Mouse (Mus musculus): ENCODE measurements around the gene H2-Ob. TPM values are rescaled to one million over a fixed set of nuclear protein-coding genes. Genes with fewer than 3 reads are reported as not detected.
A peak's percentile ranks its signal among the peaks of the same experiment; 100 is the strongest.
"Not testable (repeated sequence)": the region's sequence is repeated elsewhere in the genome, so short reads cannot be mapped to it uniquely, and the experiment has no call there.

Gene H2-Ob
- total and polyA plus RNA-seq, 2 experiments from 2014 or later, result 0.31 to 1.2 TPM

DNA sequence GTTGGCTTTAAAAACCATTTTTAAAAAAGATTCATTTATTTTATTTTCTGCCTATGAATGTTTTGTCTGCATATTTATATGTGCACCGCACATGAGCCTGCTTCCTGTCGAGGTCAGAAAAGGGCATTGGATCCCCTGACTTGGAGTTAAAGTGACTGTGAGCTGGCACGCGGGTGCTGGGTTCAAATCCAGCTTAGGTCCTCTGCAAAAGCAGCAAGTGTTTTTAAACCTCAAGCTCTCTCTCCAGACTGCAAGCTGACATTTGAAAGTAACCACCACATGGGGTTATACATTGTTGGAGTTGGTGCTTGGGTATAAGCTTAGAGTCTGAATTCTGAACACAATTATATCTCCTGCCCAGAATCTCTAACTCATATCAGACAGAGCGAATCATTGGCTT, 20.7 kb upstream of the H2-Ob start:
- no peak overlapping the region for H3K4me3 ChIP-seq (ENCODE audit: low read depth, low read length)
- H3K27me3 ChIP-seq (ENCODE audit: insufficient read depth, low read length), result peaks cover 13% of the 10 kb centered on the region
- WGBS, result 92% methylated on average over 5 of the region's 5 CpGs
- ATAC-seq (ENCODE audit: low FRiP score) (no peak), DNase-seq (ENCODE audit: low spot score) (no peak)
- no peak for TF ChIP-seq CTCF (IDR thresholded peaks at IDR 0.05)
- H3K4me2 ChIP-seq (ENCODE audit: low read depth, low read length, poor library complexity, severe bottlenecking), result no peak overlapping the region
- H3K9ac ChIP-seq (replicated peaks; ENCODE audit: low read length, poor library complexity, severe bottlenecking), result no peak overlapping the region
- no peaks in the 10 kb centered on the region for H3K4me1 ChIP-seq (ENCODE audit: insufficient read depth, low read length)
- H3K9me3 ChIP-seq (ENCODE audit: low read length), result no peaks in the 10 kb centered on the region
- no peaks in the 10 kb centered on the region for H3K36me3 ChIP-seq (ENCODE audit: insufficient read depth, low read length)
- no peak overlapping the region for H3K27ac ChIP-seq (ENCODE audit: low read depth, low read length)

DNA sequence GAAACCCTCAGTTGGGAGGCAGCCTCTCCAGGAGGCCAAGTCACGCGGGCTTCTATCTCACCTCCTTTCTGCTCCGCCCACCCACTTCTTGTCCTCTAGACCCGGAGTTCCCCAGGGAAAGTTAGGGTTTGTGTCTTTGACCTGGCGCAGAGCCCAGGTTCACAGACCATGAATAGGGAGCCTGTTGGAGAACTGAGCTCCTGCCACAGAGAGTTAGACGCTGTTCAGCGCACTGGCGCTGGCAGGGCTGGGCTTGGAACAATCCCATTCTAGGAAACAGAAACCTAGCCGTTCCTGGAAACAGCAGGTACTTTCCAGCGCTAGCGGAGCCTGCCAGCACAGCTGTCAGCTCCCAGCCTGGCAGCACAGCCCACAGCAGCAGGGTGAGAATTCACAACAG, 20.0 kb upstream of the H2-Ob start:
- ATAC-seq (ENCODE audit: low FRiP score) (no peak), DNase-seq (ENCODE audit: low spot score) (peak; percentile 34)
- Histone ChIP-seq H3K9me3 (ENCODE audit: low read length) (no peaks in the 10 kb centered on the region), H3K27me3 (ENCODE audit: insufficient read depth, low read length) (peaks cover 8% of the 10 kb centered on the region), H3K36me3 (ENCODE audit: insufficient read depth, low read length) (no peaks in the 10 kb centered on the region), H3K4me2 (ENCODE audit: low read depth, low read length, poor library complexity, severe bottlenecking) (no peak overlapping the region), H3K4me3 (ENCODE audit: low read depth, low read length) (no peak overlapping the region), H3K27ac (ENCODE audit: low read depth, low read length) (no peak overlapping the region), H3K9ac (replicated peaks; ENCODE audit: low read length, poor library complexity, severe bottlenecking) (no peak overlapping the region), H3K4me1 (ENCODE audit: insufficient read depth, low read length) (no peaks in the 10 kb centered on the region)
- TF ChIP-seq CTCF (IDR thresholded peaks at IDR 0.05), result no peak
- WGBS, result 67% methylated on average over 11 of the region's 11 CpGs

DNA sequence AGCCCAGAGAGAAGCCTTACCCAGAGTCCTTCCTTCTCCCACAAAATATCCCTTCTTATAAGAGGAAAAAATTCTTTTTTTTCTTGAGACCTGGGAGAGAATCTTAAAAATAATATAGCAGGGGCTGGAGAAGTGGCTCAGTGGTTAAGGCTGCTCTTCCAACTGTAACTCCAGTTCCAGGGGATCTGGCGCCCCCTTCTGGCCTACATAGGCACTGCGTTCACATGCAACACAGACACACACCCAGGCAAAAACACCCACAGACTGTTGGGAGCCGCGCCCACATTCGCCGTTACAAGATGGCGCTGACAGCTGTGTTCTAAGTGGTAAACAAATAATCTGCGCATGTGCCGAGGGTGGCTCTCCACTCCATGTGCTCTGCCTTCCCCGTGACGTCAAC, 19.6 kb upstream of the H2-Ob start:
- DNase-seq (ENCODE audit: low spot score), result not testable (repeated sequence)

DNA sequence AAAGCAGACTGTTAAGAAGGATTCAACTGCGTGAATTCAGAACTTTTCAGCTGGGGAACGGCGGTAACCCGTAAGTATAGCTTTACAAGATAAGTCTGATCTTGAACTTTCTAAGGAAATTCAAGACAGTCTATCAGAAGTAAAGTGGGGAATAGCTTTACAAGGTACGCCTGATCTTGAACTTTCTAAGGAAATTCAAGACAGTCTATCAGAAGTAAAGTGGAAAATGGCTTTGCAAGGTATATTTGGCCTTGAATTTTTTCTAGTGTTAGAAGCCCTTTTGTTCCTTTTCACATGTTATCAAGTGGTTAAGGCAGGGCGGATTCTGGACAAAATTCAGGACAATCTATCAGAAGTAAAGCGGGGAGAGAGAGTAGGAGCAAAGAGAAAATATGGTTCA, 18.9 kb upstream of the H2-Ob start:
- ATAC-seq (ENCODE audit: low FRiP score); H3K27me3 ChIP-seq (ENCODE audit: insufficient read depth, low read length); H3K36me3 ChIP-seq (ENCODE audit: insufficient read depth, low read length); H3K9ac ChIP-seq (replicated peaks; ENCODE audit: low read length, poor library complexity, severe bottlenecking); H3K4me1 ChIP-seq (ENCODE audit: insufficient read depth, low read length); H3K4me3 ChIP-seq (ENCODE audit: low read depth, low read length); H3K9me3 ChIP-seq (ENCODE audit: low read length); DNase-seq (ENCODE audit: low spot score); H3K4me2 ChIP-seq (ENCODE audit: low read depth, low read length, poor library complexity, severe bottlenecking); H3K27ac ChIP-seq (ENCODE audit: low read depth, low read length): not testable (repeated sequence)
- WGBS, result 92% methylated on average over 3 of the region's 7 CpGs

More for the DNA sequence above, 19.6 kb upstream of the H2-Ob start:
- peak; percentile 54 for TF ChIP-seq CTCF (IDR thresholded peaks at IDR 0.05)
- not testable (repeated sequence) for H3K4me2 ChIP-seq (ENCODE audit: low read depth, low read length, poor library complexity, severe bottlenecking); H3K36me3 ChIP-seq (ENCODE audit: insufficient read depth, low read length); H3K4me1 ChIP-seq (ENCODE audit: insufficient read depth, low read length); H3K27me3 ChIP-seq (ENCODE audit: insufficient read depth, low read length); H3K4me3 ChIP-seq (ENCODE audit: low read depth, low read length); H3K9me3 ChIP-seq (ENCODE audit: low read length); ATAC-seq (ENCODE audit: low FRiP score); H3K9ac ChIP-seq (replicated peaks; ENCODE audit: low read length, poor library complexity, severe bottlenecking); H3K27ac ChIP-seq (ENCODE audit: low read depth, low read length)
- 88% methylated on average over 7 of the region's 11 CpGs for WGBS

DNA sequence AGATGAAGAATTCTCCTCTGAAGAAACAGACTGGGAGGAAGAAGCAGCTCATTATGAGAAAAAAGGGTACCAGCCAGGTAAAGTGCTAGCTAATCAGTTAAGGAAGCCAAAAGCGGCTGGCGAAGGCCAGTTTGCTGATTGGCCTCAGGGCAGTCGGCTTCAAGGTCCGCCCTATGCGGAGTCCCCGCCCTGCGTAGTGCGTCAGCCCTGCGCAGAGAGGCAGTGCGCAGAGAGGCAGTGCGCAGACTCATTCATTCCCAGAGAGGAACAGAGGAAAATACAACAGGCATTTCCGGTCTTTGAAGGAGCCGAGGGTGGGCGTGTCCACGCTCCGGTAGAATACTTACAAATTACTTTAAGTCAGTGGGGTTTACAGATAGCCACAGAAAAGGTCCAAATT, 18.3 kb upstream of the H2-Ob start:
- not testable (repeated sequence) for ATAC-seq (ENCODE audit: low FRiP score); DNase-seq (ENCODE audit: low spot score); H3K9me3 ChIP-seq (ENCODE audit: low read length); H3K27me3 ChIP-seq (ENCODE audit: insufficient read depth, low read length); H3K4me3 ChIP-seq (ENCODE audit: low read depth, low read length); H3K9ac ChIP-seq (replicated peaks; ENCODE audit: low read length, poor library complexity, severe bottlenecking); H3K36me3 ChIP-seq (ENCODE audit: insufficient read depth, low read length); H3K27ac ChIP-seq (ENCODE audit: low read depth, low read length); H3K4me1 ChIP-seq (ENCODE audit: insufficient read depth, low read length); H3K4me2 ChIP-seq (ENCODE audit: low read depth, low read length, poor library complexity, severe bottlenecking)
- WGBS, result 95% methylated on average over 5 of the region's 16 CpGs

DNA sequence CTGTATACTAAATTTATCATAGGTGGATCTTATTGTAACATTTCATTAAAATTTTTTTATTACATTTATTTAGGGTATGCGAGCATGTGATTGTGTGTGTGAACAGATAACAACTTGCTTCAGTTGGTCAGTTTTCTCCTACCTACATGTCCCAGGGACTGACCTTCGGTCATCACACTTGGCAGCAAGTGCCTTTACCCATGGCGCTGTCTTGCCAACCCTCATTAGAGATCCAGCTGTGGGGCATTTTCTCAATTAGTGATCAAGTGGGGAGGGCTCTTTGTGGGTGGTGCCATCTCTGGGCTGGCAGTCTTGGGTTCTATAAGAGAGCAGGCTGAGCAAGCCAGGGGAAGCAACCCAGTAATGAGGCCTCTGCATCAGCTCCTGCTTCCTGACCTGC, 13.9 kb upstream of the H2-Ob start:
- H3K9ac ChIP-seq (replicated peaks; ENCODE audit: low read length, poor library complexity, severe bottlenecking), result no peak overlapping the region
- no peaks in the 10 kb centered on the region for H3K27me3 ChIP-seq (ENCODE audit: insufficient read depth, low read length)
- no peaks in the 10 kb centered on the region for H3K9me3 ChIP-seq (ENCODE audit: low read length)
- DNase-seq (ENCODE audit: low spot score) (no peak), ATAC-seq (ENCODE audit: low FRiP score) (no peak)
- no peak overlapping the region for H3K27ac ChIP-seq (ENCODE audit: low read depth, low read length)
- WGBS, result 97% methylated on average over 3 of the region's 3 CpGs
- no peaks in the 10 kb centered on the region for H3K36me3 ChIP-seq (ENCODE audit: insufficient read depth, low read length)
- no peaks in the 10 kb centered on the region for H3K4me1 ChIP-seq (ENCODE audit: insufficient read depth, low read length)
- TF ChIP-seq CTCF (IDR thresholded peaks at IDR 0.05), result no peak
- no peak overlapping the region for H3K4me3 ChIP-seq (ENCODE audit: low read depth, low read length)
- H3K4me2 ChIP-seq (ENCODE audit: low read depth, low read length, poor library complexity, severe bottlenecking), result no peak overlapping the region

DNA sequence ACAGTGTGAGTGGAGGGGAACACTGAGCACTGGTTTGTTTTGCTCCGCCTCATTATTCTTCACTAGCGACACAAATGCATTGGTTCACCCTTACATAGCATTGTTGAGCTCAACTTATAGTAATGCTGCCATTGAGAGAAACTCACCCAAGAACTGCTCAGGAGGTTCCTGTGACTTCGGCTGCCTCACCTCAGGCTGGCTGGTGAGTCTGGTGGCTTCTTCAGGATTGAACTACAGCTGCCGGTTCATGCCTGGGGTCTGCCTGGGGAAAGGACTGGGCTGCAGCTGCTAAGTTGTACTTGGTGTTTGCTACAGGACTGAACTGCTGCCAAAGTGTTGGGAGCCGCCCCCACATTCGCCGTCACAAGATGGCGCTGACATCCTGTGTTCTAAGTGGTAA, 13.3 kb upstream of the H2-Ob start:
- 97% methylated on average over 8 of the region's 8 CpGs for WGBS
- Histone ChIP-seq H3K27ac (ENCODE audit: low read depth, low read length) (no peak overlapping the region), H3K4me3 (ENCODE audit: low read depth, low read length) (no peak overlapping the region), H3K9me3 (ENCODE audit: low read length) (no peaks in the 10 kb centered on the region), H3K27me3 (ENCODE audit: insufficient read depth, low read length) (no peaks in the 10 kb centered on the region), H3K9ac (replicated peaks; ENCODE audit: low read length, poor library complexity, severe bottlenecking) (no peak overlapping the region), H3K4me2 (ENCODE audit: low read depth, low read length, poor library complexity, severe bottlenecking) (no peak overlapping the region), H3K4me1 (ENCODE audit: insufficient read depth, low read length) (no peaks in the 10 kb centered on the region), H3K36me3 (ENCODE audit: insufficient read depth, low read length) (no peaks in the 10 kb centered on the region)
- no peak for TF ChIP-seq CTCF (IDR thresholded peaks at IDR 0.05)
- ATAC-seq (ENCODE audit: low FRiP score) (no peak), DNase-seq (ENCODE audit: low spot score) (no peak)

DNA sequence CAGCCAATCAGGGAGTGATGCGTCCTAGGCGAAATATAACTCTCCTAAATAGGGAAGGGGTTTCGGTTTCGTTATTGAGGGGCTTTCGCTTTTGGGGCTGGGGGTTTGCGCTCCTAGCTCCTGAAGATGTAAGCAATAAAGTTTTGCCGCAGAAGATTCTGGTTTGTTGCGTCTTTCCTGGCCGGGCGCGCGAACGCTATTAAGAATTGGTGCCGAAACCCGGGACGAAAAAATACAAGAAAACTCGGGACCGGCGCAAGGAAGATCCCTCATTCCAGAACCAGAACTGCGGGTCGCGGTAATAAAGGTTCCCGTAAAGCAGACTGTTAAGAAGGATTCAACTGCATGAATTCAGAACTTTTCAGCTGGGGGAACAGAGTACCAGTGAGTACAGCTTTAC, 12.8 kb upstream of the H2-Ob start:
- ATAC-seq (ENCODE audit: low FRiP score); H3K27me3 ChIP-seq (ENCODE audit: insufficient read depth, low read length); H3K27ac ChIP-seq (ENCODE audit: low read depth, low read length); H3K4me1 ChIP-seq (ENCODE audit: insufficient read depth, low read length); H3K4me3 ChIP-seq (ENCODE audit: low read depth, low read length); H3K4me2 ChIP-seq (ENCODE audit: low read depth, low read length, poor library complexity, severe bottlenecking); DNase-seq (ENCODE audit: low spot score); H3K36me3 ChIP-seq (ENCODE audit: insufficient read depth, low read length); H3K9ac ChIP-seq (replicated peaks; ENCODE audit: low read length, poor library complexity, severe bottlenecking); H3K9me3 ChIP-seq (ENCODE audit: low read length): not testable (repeated sequence)
- 98% methylated on average over 13 of the region's 23 CpGs for WGBS

DNA sequence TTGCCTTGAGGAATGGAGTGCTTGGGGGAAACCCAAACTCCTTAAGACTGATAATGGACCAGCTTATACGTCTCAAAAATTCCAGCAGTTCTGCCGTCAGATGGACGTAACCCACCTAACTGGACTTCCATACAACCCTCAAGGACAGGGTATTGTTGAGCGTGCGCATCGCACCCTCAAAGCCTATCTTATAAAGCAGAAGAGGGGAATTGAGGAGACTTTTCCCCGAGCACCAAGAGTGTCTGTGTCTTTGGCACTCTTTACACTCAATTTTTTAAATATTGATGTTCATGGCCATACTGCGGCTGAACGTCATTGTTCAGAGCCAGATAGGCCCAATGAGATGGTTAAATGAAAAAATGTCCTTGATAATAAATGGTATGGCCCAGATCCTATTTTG, 7.7 kb upstream of the H2-Ob start:
- not testable (repeated sequence) for DNase-seq (ENCODE audit: low spot score); ATAC-seq (ENCODE audit: low FRiP score); H3K4me2 ChIP-seq (ENCODE audit: low read depth, low read length, poor library complexity, severe bottlenecking); H3K36me3 ChIP-seq (ENCODE audit: insufficient read depth, low read length); H3K27me3 ChIP-seq (ENCODE audit: insufficient read depth, low read length); H3K9ac ChIP-seq (replicated peaks; ENCODE audit: low read length, poor library complexity, severe bottlenecking); H3K4me3 ChIP-seq (ENCODE audit: low read depth, low read length); H3K4me1 ChIP-seq (ENCODE audit: insufficient read depth, low read length); H3K27ac ChIP-seq (ENCODE audit: low read depth, low read length); H3K9me3 ChIP-seq (ENCODE audit: low read length)
- WGBS, result 98% methylated on average over 5 of the region's 9 CpGs
